Mouse (Mus musculus): Measurements from ENCODE around the gene Rapgef4. TPM values are rescaled to one million over a fixed set of nuclear protein-coding genes. Genes with fewer than 3 reads are reported as not detected.

Gene Rapgef4
- polyA plus RNA-seq, 1 experiment, result 11.3 TPM

- Histone ChIP-seq H3K4me1 (ENCODE audit: control insufficient read depth, insufficient read depth, insufficient read length) (peaks cover 4% of the 10 kb centered on the region; the same call in 1 of the 2 replicates), H3K36me3 (ENCODE audit: control insufficient read depth, insufficient read depth, low read length) (no peaks in the 10 kb centered on the region), H3K4me3 (ENCODE audit: extremely low read depth, insufficient read depth, insufficient read length) (no peak overlapping the region), H3K27me3 (ENCODE audit: control insufficient read depth, insufficient read depth, low read length) (no peaks in the 10 kb centered on the region; the same call in 1 of the 2 replicates), H3K27ac (ENCODE audit: insufficient read depth, low read length) (no peak overlapping the region)
- 91% methylated on average over 5 of the region's 5 CpGs for WGBS
- no peak for DNase-seq (ENCODE audit: low read depth in 1 of 2, low spot score in 2 of 2)
- TF ChIP-seq CTCF (IDR thresholded peaks at IDR 0.05; ENCODE audit: extremely low read depth, insufficient read depth, insufficient read length, insufficient replicate concordance) (no peak), POLR2A (IDR thresholded peaks at IDR 0.05; ENCODE audit: low read depth, low read length) (no peak)
These were observed 175.4 kb downstream of the Rapgef4 start for GRCm38 (mm10) chr2:72156484-72156883.

DNA sequence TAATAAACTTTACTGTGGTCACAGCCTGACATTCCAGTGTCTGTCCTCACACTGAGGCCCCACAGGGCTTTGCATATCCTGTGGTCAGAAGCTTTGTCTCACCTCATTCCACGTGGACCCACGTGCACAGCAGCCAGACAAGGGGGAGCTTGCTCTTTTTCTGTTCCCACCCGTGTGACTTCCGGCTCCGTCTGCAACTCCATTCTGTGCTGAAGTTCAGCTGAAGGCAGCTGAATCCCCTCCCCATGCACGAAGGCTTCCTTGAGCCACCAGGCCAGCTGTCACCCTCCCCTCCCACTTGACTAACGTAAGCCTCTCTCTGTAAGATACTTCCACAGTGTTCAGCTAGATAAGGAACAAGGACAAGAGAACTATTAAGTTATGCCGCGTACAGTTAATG, 176.5 kb downstream of the Rapgef4 start:
- DNase-seq (ENCODE audit: low read depth in 1 of 2, low spot score in 2 of 2), result no peak
- WGBS, result 15% methylated on average over 9 of the region's 9 CpGs
- no peaks in the 10 kb centered on the region; the same call in 1 of the 2 replicates for H3K27me3 ChIP-seq (ENCODE audit: control insufficient read depth, insufficient read depth, low read length)
- H3K36me3 ChIP-seq (ENCODE audit: control insufficient read depth, insufficient read depth, low read length), result no peaks in the 10 kb centered on the region
- peaks cover 4% of the 10 kb centered on the region; the same call in 1 of the 2 replicates for H3K4me1 ChIP-seq (ENCODE audit: control insufficient read depth, insufficient read depth, insufficient read length)
- H3K4me3 ChIP-seq (ENCODE audit: extremely low read depth, insufficient read depth, insufficient read length), result no peak overlapping the region
- H3K27ac ChIP-seq (ENCODE audit: insufficient read depth, low read length), result no peak overlapping the region
- TF ChIP-seq CTCF (IDR thresholded peaks at IDR 0.05; ENCODE audit: extremely low read depth, insufficient read depth, insufficient read length, insufficient replicate concordance) (no peak), POLR2A (IDR thresholded peaks at IDR 0.05; ENCODE audit: low read depth, low read length) (no peak)

DNA sequence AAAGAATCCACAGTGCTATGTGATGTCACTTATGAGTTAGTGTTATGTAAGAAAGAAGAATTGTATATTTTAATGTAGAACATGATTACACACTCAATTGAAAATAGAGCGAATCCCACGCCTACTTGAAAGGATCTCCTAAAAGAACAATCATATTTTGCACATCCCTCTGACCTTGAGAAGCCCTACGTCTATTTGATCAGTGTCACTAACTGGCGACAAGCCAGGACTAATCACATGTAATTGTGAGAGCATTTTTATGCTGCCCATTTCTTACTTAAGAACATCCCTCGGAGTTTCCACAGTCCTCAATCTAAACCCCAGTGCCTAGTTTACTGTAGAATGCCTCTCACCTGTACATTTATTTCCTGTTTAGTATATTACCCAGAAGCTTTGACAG, 177.0 kb downstream of the Rapgef4 start:
- Histone ChIP-seq H3K4me1 (ENCODE audit: control insufficient read depth, insufficient read depth, insufficient read length) (peaks cover 4% of the 10 kb centered on the region; the same call in 1 of the 2 replicates), H3K4me3 (ENCODE audit: extremely low read depth, insufficient read depth, insufficient read length) (no peak overlapping the region), H3K27me3 (ENCODE audit: control insufficient read depth, insufficient read depth, low read length) (no peaks in the 10 kb centered on the region; the same call in 1 of the 2 replicates), H3K36me3 (ENCODE audit: control insufficient read depth, insufficient read depth, low read length) (no peaks in the 10 kb centered on the region), H3K27ac (ENCODE audit: insufficient read depth, low read length) (no peak overlapping the region)
- WGBS, result 80% methylated on average over 5 of the region's 5 CpGs
- no peak for DNase-seq (ENCODE audit: low read depth in 1 of 2, low spot score in 2 of 2)
- TF ChIP-seq CTCF (IDR thresholded peaks at IDR 0.05; ENCODE audit: extremely low read depth, insufficient read depth, insufficient read length, insufficient replicate concordance) (no peak), POLR2A (IDR thresholded peaks at IDR 0.05; ENCODE audit: low read depth, low read length) (no peak)

DNA sequence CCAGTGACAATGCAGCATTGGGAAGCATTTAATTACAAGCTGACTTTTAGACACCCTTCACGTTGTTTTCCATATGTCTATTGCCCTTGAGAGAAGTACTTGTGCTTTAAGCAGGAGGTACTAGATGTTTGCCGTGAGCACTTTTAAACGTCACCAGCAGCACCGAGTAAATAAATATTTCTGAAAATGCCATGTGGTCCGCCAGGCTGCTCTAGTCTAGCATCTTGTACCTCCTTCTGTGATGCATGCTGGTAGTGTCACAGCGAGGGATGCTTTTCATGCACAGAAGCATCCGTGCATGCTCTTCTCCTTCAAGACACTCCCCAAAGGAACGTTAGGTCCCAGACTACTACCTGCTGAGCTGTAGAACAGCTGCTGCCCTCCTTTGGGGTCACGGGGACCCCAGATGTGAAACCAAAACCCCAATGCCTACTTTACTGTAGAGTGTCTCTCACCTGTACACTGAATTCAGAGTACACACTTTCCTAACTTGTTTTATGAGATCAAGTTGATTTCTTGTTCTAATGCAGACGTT, 177.7 kb downstream of the Rapgef4 start:
- Histone ChIP-seq H3K27me3 (ENCODE audit: control insufficient read depth, insufficient read depth, low read length) (no peaks in the 10 kb centered on the region; the same call in 1 of the 2 replicates), H3K4me1 (ENCODE audit: control insufficient read depth, insufficient read depth, insufficient read length) (peaks cover 4% of the 10 kb centered on the region; the same call in 1 of the 2 replicates), H3K36me3 (ENCODE audit: control insufficient read depth, insufficient read depth, low read length) (no peaks in the 10 kb centered on the region), H3K27ac (ENCODE audit: insufficient read depth, low read length) (no peak overlapping the region), H3K4me3 (ENCODE audit: extremely low read depth, insufficient read depth, insufficient read length) (no peak overlapping the region)
- TF ChIP-seq CTCF (IDR thresholded peaks at IDR 0.05; ENCODE audit: extremely low read depth, insufficient read depth, insufficient read length, insufficient replicate concordance), result no peak
- no peak for TF ChIP-seq POLR2A (IDR thresholded peaks at IDR 0.05; ENCODE audit: low read depth, low read length)
- no peak for DNase-seq (ENCODE audit: low read depth in 1 of 2, low spot score in 2 of 2)
- WGBS, result 82% methylated on average over 10 of the region's 10 CpGs

DNA sequence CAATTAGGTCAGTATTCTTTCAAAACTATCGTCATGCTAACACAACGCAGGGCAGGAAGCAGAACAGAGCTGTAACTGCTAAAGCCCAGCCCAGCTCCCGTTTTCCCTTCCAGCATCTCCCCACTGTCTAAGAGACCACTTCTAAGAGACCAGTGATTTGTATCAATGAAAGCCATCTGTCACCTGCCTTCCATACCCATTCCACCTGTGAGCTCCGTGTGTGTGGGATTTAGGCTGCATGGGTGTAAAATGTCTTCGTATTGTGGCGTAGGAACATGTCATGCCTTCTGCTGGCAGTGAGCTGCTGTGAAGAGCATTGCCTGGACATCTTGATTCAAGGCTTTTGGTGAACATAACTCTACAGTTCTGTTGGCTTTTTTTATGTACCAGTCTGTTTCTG, 178.2 kb downstream of the Rapgef4 start:
- peaks cover 4% of the 10 kb centered on the region; the same call in 1 of the 2 replicates for H3K4me1 ChIP-seq (ENCODE audit: control insufficient read depth, insufficient read depth, insufficient read length)
- WGBS, result 72% methylated on average over 6 of the region's 6 CpGs
- H3K36me3 ChIP-seq (ENCODE audit: control insufficient read depth, insufficient read depth, low read length), result no peaks in the 10 kb centered on the region
- no peaks in the 10 kb centered on the region; the same call in 1 of the 2 replicates for H3K27me3 ChIP-seq (ENCODE audit: control insufficient read depth, insufficient read depth, low read length)
- H3K27ac ChIP-seq (ENCODE audit: insufficient read depth, low read length), result no peak overlapping the region
- DNase-seq (ENCODE audit: low read depth in 1 of 2, low spot score in 2 of 2), result no peak
- H3K4me3 ChIP-seq (ENCODE audit: extremely low read depth, insufficient read depth, insufficient read length), result no peak overlapping the region
- no peak for TF ChIP-seq POLR2A (IDR thresholded peaks at IDR 0.05; ENCODE audit: low read depth, low read length)
- no peak for TF ChIP-seq CTCF (IDR thresholded peaks at IDR 0.05; ENCODE audit: extremely low read depth, insufficient read depth, insufficient read length, insufficient replicate concordance)

- 92% methylated on average over 5 of the region's 5 CpGs for WGBS
- peaks cover 6% of the 10 kb centered on the region; the same call in 1 of the 2 replicates for H3K4me1 ChIP-seq (ENCODE audit: control insufficient read depth, insufficient read depth, insufficient read length)
- no peaks in the 10 kb centered on the region for H3K27me3 ChIP-seq (ENCODE audit: control insufficient read depth, insufficient read depth, low read length)
- TF ChIP-seq POLR2A (IDR thresholded peaks at IDR 0.05; ENCODE audit: low read depth, low read length) (no peak), CTCF (IDR thresholded peaks at IDR 0.05; ENCODE audit: extremely low read depth, insufficient read depth, insufficient read length, insufficient replicate concordance) (no peak)
- H3K27ac ChIP-seq (ENCODE audit: insufficient read depth, low read length), result no peak overlapping the region
- H3K4me3 ChIP-seq (ENCODE audit: extremely low read depth, insufficient read depth, insufficient read length), result no peak overlapping the region
- H3K36me3 ChIP-seq (ENCODE audit: control insufficient read depth, insufficient read depth, low read length), result no peaks in the 10 kb centered on the region
- DNase-seq (ENCODE audit: low read depth in 1 of 2, low spot score in 2 of 2), result no peak
These were observed 184.3 kb downstream of the Rapgef4 start for GRCm38 (mm10) chr2:72165136-72165854.

Data from spleen, adult 2 months (tissue).